Mouse (Mus musculus) cerebellum, postnatal 36 days (tissue): ENCODE data around the gene Sirt1.
"Not testable (repeated sequence)": the region's sequence is repeated elsewhere in the genome, so short reads cannot be mapped to it uniquely, and the experiment has no call there.

ENCODE experiments used
- DNase-seq, 2 experiments: peaks; one replicate each; pipeline ENCODE4 v3.0.0; 2021 to 2022; ENCODE audit warnings: mixed read lengths in 2 of 2

The Sirt1 gene

DNA sequence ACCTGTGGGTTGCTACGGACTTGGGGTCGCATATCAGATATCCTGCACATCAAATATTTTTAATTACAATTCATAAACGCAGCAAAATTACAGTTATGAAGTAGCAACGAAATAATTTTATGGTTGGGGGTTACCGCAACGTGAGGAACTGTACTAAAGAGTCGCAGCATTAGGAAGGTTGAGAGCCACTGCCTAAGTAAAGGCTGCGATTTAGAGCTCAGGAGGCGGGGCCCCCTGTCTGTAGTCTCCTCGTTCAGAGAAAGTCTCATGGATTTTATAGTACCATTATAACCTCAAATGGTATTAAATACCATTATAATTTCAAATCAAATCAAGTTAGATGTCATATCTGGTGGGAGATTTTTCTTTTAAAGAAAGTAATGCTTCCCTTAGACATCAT lies 5.5 kb upstream of the Sirt1 start:
- no peak for DNase-seq

DNA sequence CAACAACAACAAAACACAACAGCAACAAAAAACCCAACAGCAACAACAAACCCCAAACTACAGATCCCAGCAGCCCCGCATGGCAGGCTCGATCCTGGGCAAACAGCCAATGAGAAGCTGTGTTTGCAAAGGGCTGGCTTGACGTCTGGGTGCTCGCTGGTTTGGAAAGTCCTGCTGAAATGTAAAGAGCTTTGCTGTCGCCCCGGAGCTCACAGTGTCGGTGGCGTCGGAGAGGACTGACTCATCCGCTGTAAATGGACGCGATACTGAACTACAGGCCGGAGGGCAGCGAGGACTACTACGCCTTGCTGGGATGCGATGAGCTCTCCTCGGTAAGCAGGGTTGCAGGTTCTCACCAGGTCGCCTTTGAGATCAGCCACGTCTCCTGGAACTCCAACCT lies 4.9 kb upstream of the Sirt1 start:
- DNase-seq = peak; percentile 87 to 92

DNA sequence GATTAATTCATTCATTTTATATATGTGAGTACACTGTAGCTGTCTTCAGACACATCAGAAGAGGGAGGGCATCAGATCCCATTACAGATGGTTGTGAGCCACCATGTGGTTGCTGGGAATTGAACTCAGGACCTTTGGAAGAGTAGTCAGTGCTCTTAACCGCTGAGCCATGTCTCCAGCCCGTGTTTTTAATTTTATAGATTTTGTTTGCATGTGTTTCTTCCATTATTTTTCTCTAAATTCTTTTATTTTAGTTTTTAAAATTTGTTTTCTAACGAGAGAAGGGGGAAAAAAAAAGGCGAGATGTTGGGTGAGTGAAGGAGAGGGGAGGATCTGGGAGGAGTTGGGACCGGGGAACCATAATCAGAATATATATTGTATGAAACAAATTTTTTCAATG lies 4.4 kb upstream of the Sirt1 start:
- not testable (repeated sequence) for DNase-seq

DNA sequence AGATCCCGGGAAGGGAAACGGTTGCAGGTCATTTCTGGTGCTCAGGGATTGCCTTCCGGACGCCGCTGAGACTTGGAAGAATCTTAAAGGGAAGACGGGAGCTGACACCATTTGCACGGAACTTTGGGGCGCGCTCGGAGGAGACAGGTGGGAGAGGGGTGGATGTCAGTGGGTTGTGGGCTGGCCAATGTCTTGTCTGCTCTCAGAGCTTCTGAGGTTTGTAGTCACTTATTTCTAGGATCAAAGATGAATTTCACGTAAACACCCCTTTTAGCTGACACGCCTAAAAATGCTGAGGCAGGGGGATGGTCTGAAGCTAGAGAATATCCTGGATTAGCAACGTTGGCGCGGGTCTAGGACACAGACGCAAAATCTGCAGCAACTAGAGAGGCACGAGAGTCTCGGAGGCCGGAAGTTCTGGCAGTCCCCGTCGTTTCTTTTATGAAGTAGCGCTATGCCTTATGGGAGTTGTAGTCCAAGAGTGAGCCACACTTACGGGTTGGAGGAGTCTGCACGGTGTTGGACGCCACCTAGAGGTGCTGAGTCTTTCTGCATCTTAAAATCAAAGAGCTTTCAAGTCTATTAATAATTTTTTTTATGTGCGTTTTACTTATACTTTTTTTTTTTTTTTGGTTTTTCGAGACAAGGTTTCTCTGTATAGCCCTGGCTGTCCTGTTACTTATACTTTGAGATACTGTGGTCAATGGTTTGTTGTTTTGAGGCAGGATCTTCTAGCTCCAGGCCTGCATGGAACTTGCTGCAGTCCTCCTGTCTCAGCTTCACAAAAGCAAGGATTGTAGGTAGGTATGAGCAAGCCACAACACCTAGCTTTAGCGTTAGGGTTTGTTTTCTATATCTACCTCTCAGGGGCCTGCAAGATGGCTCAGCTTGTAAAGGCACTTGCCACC lies 1.1 kb upstream of the Sirt1 start, which contains the start of gene Dnajc12:
Dnajc12 (plus strand) TSS at position 72 of the 908 bp plus-strand sequence.
- peak; percentile 80 to 83 for DNase-seq

DNA sequence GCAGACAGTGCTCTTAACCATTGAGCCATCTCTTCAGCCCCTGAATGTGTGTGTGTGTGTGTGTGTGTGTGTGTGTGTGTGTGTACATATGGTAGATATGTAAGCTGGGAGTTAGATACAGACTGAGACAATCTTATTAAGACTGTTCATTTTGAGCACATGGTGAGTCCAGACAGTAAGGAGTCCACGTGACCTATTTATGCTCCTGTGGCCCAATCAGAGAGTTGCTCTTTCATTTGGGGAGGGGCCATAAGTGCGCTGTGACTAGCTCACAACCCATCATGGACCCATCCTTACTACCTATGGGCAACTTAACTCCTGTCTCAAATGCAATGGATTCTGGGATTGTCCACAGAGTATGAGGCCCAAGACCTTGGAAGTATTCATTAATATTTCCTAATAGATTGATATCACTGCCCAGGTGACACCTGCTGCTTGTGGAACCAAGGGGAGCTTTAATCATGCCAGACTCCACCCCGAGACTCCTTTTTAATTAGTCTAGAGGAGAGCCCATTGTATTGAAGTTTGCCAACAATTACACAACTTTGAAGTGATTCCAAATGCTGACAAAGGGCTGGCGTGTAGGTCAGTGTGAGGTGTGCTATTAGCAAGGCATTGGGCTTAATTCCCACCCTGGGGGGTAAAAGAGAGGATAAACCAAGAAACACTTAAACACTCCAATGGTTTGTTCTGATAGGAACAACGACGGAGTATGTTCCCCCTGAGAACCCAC lies 2.4 kb downstream of the Sirt1 start:
- no peak for DNase-seq

DNA sequence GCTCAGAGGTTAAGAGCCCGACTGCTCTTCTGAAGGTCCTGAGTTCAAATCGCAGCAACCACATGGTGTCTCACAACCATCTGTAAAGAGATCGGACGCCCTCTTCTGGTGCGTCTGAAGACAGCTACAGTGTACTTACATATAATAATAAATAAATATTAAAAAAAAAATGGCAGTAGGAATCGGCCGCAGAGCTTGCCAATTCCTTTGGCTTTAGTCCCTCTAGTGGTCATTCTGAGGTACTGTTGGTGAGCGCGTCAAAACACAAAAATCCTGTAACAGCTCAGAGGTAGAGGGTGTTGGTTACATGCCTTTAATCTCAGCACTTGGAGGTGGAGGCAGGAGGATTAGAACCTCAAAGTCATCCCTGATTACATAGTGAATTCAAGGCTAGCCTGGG lies 4.0 kb downstream of the Sirt1 start:
- DNase-seq = peak; percentile 56 to 64

DNA sequence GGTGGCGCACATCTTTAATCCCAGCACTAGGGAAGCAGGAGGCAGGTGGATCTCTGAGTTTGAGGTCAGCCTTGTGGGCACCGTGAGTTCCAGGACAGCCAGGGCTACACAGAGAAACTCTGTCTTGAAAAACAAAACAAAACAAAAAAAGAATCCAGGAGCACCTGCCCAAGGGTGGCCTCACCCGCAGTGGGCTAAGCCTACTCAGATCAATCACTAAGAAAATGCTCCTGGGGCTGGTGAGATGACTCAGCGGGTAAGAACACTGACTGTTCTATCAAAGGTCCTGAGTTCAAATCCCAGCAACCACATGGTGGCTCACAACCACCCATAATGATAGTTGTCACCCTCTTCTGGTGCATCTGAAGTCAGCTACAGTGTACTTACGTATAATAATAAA lies 5.2 kb downstream of the Sirt1 start:
- no peak for DNase-seq

DNA sequence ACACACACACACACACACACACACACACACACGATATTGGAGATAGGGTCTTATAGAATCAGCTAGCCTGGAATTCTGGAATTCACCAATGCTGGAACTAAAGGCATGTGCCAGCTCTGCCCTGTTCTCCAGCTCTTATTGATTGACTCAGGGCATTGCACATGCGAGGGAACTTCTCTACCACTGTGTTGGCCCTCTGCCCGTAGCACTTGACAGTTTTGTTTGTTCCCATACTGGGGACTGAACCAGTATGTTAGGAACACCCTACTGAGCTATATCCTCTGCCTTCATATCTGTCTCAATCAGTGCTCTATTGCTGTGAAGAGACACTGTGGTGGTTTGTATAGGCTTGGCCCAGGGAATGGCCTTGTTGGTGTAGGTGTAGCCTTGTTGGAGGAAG lies 13.5 kb downstream of the Sirt1 start:
- DNase-seq = no peak

DNA sequence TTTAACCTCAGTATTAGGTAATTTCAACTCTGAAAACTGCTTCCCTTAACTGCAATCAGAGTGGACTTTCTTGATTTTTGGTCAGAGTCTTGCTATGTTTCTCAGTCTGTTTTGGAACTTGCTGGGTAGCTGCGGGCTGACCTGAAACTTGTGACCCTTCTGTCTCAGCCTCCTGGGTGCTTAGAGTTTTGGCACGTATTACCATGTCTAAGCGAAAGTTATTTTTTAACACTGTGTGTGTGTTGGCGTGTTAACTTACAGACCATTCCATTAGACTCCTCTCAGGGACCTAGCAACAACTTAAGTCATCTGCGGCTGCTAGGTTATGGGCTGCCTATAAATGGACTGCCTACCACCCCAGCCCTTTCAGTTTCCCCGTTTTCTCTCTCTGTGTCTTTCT lies 14.1 kb downstream of the Sirt1 start:
- no peak for DNase-seq

DNA sequence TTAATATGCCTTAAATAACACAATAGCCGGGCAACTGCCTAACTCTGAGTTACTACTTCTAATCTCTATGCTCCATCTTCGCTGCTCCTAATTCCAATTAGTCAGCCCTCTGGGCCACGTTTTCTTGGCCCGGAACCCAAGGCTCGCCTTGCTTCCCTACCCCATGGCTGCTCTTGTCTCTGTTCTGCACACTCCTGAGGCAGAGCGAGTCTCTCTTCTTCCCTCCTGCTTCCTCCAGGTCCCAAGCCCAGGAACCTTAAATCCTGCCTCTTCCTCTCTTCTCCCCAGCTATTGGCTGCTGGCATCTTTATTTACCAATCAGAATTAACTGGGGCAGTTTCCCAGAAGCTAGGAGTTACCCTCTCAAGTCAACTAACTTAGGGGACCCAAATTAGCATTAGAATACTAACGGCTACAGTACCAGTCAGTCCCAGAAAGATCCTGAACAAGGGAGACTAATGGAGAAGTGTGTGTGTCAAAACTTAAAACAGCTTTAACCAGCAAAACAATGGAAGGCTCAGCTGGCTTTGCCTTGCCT lies 15.5 kb downstream of the Sirt1 start:
- DNase-seq = no peak

DNA sequence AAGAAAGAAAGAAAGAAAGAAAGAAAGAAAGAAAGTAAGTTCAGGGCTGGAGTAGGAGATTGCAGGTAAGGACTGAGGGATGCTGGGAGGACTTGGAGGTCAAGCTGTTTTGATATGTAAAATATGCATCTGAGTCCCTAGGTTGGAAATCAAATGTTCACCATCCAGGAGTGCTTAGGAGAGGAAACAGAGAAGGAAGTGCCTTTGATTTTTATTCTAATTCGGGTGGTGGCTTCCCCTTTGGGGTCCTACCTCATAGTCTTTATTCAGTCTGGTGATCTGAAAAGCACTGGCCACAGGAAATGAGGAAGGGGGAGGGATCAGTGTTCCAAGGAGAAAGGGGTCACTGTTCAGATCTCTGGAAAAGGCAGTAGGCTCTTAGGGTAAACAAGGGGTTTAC lies 21.0 kb downstream of the Sirt1 start:
- DNase-seq = no peak

DNA sequence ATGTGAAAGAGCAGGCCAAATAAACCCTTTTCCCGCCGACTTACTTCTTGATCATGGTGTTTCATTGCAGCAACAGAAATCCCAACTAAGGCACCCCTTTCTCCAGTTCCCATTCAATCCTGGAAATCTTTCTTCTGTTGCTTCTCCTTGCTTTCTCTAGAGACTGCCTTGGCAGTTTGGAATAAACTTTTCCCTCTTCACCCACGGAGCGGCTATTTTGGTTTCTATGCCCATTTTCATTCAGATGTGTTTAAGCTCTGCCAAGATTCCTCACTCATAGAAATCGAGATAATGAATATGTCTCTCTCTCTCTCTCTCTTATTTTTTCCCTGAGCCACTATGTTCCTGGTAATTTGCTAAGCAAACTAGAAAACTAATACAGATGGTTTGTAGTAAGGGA lies 29.4 kb downstream of the Sirt1 start:
- no peak for DNase-seq

DNA sequence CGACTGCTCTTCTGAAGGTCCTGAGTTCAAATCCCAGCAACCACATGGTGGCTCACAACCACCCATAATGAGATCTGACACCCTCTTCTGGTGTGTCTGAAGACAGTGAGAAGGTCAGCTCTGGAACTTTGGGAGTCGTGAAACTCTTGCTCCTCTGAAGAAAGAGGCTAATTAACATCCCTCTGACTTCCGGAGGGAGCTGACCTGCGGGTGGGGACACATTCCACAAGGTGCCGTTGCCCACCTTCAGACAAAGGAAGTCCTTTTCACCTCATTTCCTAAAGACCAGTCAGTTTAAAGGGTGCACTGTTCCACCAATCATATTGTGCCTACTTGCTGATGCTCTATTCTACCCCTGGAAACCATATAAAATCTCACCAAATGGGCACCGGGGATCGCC lies 30.4 kb downstream of the Sirt1 start:
- not testable (repeated sequence) for DNase-seq

DNA sequence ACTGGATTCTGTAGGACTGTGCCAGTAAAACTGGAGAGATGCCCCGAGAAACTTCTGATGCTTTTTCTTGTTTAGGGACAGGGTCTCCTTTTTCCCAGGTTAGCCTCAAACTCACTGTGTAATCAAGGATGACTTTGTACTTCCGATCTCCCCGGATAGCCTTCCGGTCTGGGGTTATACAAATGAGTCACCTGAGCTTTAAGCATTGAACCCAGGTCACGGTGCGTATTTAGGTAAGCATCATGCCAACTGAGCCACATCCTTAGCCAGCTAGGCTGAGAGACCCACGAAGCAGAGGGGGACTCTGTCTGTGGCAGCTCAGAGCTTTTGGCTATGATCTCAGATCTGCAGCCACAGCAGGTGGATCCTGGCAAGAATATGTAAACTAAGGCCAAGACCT lies 30.8 kb downstream of the Sirt1 start:
- DNase-seq = no peak

DNA sequence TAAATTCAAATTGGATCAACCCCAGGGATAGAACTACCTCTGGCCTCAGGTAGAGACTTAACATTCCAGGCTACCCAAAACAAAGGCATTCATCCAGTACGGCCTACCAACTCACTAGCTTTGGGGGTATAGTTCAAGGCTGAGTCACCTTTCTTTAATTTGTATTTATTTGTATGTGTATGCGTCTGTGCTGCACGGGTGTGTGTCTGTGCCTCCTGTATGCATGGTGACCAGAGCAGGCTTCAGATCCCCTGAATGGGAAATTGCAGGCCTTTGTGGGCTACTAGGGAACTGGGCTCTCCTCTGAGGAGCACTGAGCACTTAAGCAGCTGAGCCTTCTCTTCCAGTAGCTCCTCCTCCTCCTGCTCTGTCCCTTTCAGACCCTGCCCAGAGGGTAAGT lies 33.2 kb downstream of the Sirt1 start:
- DNase-seq = no peak

DNA sequence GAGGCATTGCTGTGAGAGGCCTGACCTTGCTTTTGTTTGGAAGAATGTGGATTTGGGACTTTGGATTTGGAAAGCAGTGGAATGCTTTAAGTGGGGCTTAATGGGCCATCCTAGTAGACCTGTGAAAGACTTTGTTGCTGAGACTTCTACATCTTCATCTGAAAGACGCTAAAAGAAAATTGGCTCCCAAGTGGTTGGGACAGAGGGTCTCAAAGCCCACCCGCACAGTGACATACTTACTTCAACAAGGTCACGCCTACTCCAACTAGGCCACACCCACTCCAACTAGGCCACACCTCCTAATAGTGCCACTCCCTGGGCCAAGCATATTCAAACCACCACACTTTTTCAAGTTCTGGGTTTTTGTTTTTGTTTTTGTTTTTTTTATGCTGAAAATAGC lies 36.8 kb downstream of the Sirt1 start:
- DNase-seq = no peak

DNA sequence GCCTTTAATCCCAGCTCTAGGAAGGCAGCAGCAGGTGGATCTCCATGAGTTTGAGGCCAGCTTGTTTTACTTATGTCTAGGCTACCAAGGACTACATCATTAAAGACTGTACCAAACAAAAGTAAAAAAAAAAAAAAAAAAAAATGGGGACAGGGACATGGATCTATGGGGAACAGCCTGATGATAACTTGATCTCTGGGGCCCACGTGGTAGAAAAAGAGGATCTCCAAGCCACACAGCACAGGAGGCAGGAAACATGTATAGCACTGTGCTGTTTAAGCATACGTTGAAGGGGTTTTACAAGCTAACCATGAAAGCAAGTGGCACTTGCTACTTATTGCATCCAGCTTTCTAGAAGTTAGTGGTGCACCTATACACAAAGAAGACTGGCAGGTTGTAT lies 40.2 kb downstream of the Sirt1 start:
- no peak for DNase-seq

DNA sequence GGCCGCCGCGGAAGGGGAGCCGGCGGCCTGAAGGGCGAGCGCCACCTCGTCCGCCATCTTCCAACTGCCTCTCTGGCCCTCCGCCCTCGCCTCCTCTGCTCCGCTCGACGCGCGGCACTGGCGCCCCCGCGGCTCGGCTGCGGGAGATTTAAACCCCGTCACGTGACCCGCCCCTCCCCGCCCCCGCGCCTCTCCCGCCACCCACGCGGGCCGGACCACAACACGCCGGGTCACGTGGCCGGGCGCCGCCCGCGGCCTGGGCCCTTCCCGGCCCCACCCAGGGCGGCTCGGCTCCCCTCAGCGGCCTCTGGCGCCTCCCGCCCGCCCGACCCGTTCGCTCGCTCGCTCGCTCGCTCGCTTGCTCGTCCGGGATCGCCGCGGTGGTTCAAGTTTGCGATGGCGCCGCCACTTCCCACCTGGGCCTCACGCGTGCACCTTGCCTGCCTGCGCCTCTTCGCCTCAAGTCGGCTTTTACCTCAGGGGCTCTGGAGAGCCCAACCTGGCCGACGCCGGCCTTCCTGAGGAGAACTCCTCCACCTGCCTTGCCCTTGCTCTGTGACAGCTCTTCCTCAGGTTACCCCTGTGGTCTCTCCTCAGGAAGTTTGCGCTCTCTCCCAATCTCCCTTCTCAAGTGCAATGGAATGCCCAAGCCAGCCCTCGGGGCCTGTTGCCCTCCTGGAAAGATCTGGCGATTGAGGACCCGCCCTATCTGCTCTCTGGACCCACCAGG lies 42.4 kb downstream of the Sirt1 start:
- DNase-seq = peak; percentile 89 to 94

DNA sequence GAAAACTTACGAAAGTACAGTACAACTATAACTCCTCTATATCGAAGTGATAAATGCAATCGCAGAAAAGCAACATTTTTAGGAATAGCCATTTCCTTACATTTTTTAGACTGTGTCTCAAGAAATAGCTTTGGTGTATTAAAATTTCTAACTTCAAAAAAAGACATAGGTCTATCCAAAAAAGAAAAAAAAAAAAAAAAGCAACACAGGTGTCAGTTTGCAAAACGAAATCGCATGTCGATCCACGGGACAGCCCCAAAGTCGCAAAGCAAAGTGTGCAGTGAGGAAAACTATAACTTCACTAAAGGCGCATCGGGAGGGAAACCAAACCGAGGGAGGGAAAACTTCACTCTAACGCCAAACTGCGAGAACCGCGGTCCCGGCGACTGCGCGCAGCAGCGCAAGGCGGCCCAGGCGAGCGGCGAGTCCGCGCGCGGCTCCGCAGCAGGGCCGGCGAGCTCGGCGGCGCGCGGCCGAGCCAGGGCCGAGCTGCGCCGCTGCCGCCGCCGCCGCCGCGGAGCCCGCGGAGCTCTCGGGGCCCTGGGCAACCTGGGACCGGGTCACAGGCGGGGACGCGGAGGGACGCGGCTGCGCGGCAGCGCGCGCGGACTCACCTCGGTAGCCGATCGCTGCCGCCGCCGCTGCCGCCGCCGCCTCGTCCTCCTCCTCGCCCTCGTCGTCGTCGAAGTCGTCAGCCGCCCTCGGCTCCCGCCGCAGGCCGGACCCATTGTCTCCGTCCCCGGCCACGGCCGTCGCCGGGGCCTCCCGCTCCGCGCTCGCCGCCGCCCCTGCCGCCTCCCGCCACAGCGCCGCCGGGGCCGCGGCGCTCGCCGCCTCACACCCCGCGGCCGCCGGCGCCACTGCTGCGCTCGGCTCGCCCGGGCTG lies 43.3 kb downstream of the Sirt1 start:
- DNase-seq = peak; percentile 58 to 69

DNA sequence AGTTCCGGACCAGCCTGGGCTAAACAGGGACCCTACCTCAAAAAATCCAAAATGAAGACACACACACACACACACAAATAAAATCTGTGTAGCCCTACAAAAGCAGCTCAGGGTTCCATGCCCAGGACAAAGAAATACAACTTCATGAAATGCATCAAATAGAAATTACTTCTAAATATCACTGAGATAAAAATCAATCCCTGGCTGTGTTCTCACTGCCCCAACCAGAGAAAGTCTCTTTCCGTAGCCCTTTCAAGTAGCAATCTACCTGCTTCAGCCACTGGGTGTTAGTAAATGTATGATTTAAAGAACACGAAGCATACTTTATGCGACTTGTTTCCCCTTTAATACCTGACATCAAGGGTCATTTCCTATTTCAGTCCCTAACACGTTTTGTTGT lies 44.2 kb downstream of the Sirt1 start:
- DNase-seq = no peak

DNA sequence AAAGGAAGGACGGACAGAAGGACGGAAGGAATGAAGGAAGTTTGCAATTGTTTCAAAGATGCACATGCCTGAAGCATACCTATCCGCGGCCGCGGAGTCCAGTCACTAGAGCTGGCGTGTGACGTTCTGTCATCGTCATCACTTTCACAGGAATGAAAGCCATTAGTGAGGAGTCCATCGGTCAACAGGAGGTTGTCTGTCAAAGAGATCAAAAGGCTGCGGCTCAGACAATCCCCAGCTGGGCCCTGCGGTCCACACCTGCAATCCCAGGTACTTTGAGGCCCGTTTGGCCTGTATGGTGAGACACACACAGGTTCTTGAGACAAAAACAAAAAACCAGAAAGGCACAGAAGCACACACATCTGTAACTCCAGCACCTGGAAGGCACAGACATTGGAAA lies 44.6 kb downstream of the Sirt1 start:
- peak in 1 of 2 experiments; percentile 8 for DNase-seq

DNA sequence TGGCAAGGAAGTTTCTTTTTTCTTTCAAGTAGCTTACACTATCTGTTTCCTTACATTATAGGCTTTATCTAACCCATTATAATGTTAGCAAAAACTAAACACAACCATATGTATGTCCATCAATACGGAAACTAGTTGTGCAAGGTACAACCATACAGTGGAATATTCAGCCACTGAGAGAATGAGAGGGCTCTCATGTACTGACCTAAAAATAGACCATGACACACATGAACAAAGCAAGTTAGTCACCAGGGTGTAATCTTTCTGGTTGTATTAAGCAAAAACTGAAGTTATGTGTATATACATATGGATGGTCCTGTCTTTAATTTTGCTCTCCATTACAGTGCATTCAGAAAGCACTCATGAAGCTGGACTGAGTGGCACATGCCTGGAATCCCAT lies 54.4 kb downstream of the Sirt1 start:
- DNase-seq = no peak
